Mouse (Mus musculus) liver, postnatal 0 days (tissue): ENCODE measurements around the gene Rgs12. TPM values are rescaled to one million over a fixed set of nuclear protein-coding genes. Genes with fewer than 3 reads are reported as not detected.

ENCODE experiments used
- ATAC-seq: fragments of 200-750 bp; cut with Nextera tagmentation; 2 replicates; pipeline ENCODE4 v1.8.0; 2017; ENCODE audit warnings: mild to moderate bottlenecking, moderate library complexity
- DNase-seq: peaks from one replicate; pipeline ENCODE4 v3.0.0-alpha.2; 2016
- H3K27ac ChIP-seq: fragments of 300-500 bp; sonication (generic); 2 replicates; pipeline ENCODE4 v1.5.1; 2014; ENCODE audit warnings: antibody characterized with exemption, moderate library complexity, mild to moderate bottlenecking, low read depth
- H3K27me3 ChIP-seq: fragments of 300-500 bp; sonication (generic); 2 replicates; pipeline ENCODE4 v1.6.1; 2014; ENCODE audit warnings: low read length, control low read depth, mixed read lengths; ENCODE audit not compliant: insufficient read depth
- H3K36me3 ChIP-seq: fragments of 300-500 bp; sonication (generic); replicated peaks from 2 replicates; pipeline ENCODE4 v1.6.1; 2014; ENCODE audit warnings: mild to moderate bottlenecking, control low read depth, low read length, moderate library complexity, mixed read lengths; ENCODE audit not compliant: insufficient read depth
- H3K4me1 ChIP-seq: fragments of 300-500 bp; sonication (generic); 2 replicates; pipeline ENCODE4 v1.6.1; 2014; ENCODE audit warnings: antibody characterized with exemption, mild to moderate bottlenecking, control low read depth; ENCODE audit not compliant: insufficient read depth
- H3K4me2 ChIP-seq: fragments of 300-500 bp; sonication (generic); 2 replicates; pipeline ENCODE4 v1.6.1; 2014; ENCODE audit warnings: low read depth, mild to moderate bottlenecking, low read length, moderate library complexity, mixed read lengths
- H3K4me3 ChIP-seq: fragments of 300-500 bp; sonication (generic); 2 replicates; pipeline ENCODE4 v1.5.1; 2014; ENCODE audit warnings: low read depth, low read length
- H3K9ac ChIP-seq: fragments of 300-500 bp; sonication (generic); replicated peaks from 2 replicates; pipeline ENCODE4 v1.6.1; 2014; ENCODE audit warnings: mild to moderate bottlenecking, moderate library complexity
- H3K9me3 ChIP-seq: fragments of 300-500 bp; sonication (generic); 2 replicates; pipeline ENCODE4 v1.6.1; 2016; ENCODE audit warnings: mild to moderate bottlenecking, control low read depth, low read length, mixed read lengths
- CTCF ChIP-seq: sonication (generic); IDR thresholded peaks from 2 replicates; pipeline ENCODE4 v1.5.1; 2016; ENCODE audit warnings: antibody characterized with exemption, low read depth
- EP300 ChIP-seq: IDR thresholded peaks from 2 replicates; pipeline ENCODE4 v1.6.1; 2016; ENCODE audit warnings: antibody characterized with exemption, low read depth, mild to moderate bottlenecking
- WGBS: fragments of 180-500 bp; shearing (Covaris S2); extraction: QIAGEN DNeasy Blood & Tissue Kit; methylation state at CpG from one replicate; pipeline ENCODE4 v1.1.7; 2014; ENCODE audit not compliant: insufficient replicate concordance; 5-methylcytosine and 5-hydroxymethylcytosine counted together
- polyA plus RNA-seq: library from polyadenylated mRNA; unstranded; fragments of >200 nt; fragmentation: Nextera tagmentation; extraction: Ambion mirVana; gene quantifications from 2 replicates; pipeline ENCODE4 v1.2.1, GENCODE M21; 2015

Rgs12 gene
- polyA plus RNA-seq, 1 experiment from 2014 or later: 7.3 TPM

- H3K27ac ChIP-seq: no peak overlapping the region
- H3K9ac ChIP-seq: no peak overlapping the region
- H3K4me1 ChIP-seq: peaks cover 6% of the 10 kb centered on the region; the same call in 1 of the 2 replicates
- no peaks in the 10 kb centered on the region for H3K9me3 ChIP-seq
- TF ChIP-seq EP300: no peak
- H3K4me2 ChIP-seq: no peak overlapping the region
- no peak overlapping the region for H3K4me3 ChIP-seq
- DNase-seq (no peak), ATAC-seq (no peak)
- WGBS: 84% methylated on average over 10 of the region's 10 CpGs
- no peaks in the 10 kb centered on the region for H3K27me3 ChIP-seq
- 0 out of 2 replicates have a peak, but pooled peaks cover 2% of the 10 kb centered on the region for H3K36me3 ChIP-seq
Measured at GRCm38 (mm10) chr5:34917234-34917655, 32.0 kb upstream of the Rgs12 start.

GRCm38 (mm10) chr5:34918785-34919184, 30.5 kb upstream of the Rgs12 start:
- 0 out of 2 replicates have a peak, but pooled peaks cover 6% of the 10 kb centered on the region for H3K36me3 ChIP-seq
- TF ChIP-seq EP300 (peak; percentile 86), CTCF (no peak)
- no peaks in the 10 kb centered on the region for H3K9me3 ChIP-seq
- no peak overlapping the region for H3K4me3 ChIP-seq
- 53% methylated on average over 3 of the region's 3 CpGs for WGBS
- H3K4me2 ChIP-seq: no peak overlapping the region
- ATAC-seq: peak; percentile 36
- peaks cover 15% of the 10 kb centered on the region for H3K4me1 ChIP-seq
- DNase-seq: no peak
- H3K27me3 ChIP-seq: no peaks in the 10 kb centered on the region
- peak overlapping the region; percentile 57; the same call in 1 of the 2 replicates for H3K27ac ChIP-seq
- peak overlapping the region; percentile 4; the same call in 1 of the 2 replicates for H3K9ac ChIP-seq

- Histone ChIP-seq H3K4me3 (no peak overlapping the region), H3K27me3 (no peaks in the 10 kb centered on the region), H3K36me3 (0 out of 2 replicates have a peak, but pooled peaks cover 8% of the 10 kb centered on the region), H3K9me3 (no peaks in the 10 kb centered on the region), H3K4me2 (no peak overlapping the region), H3K4me1 (peaks cover 28% of the 10 kb centered on the region), H3K27ac (no peak overlapping the region), H3K9ac (no peak overlapping the region)
- WGBS: 71% methylated on average over 6 of the region's 6 CpGs
- DNase-seq (no peak), ATAC-seq (no peak)
- TF ChIP-seq CTCF (no peak), EP300 (no peak)
Measured at GRCm38 (mm10) chr5:34922531-34922930, 26.7 kb upstream of the Rgs12 start.

GRCm38 (mm10) chr5:34923920-34924319, 25.3 kb upstream of the Rgs12 start:
- no peak overlapping the region for H3K9ac ChIP-seq
- TF ChIP-seq EP300: peak; percentile 94
- no peak for TF ChIP-seq CTCF
- H3K27ac ChIP-seq: peak overlapping the region; percentile 90

GRCm38 (mm10) chr5:34924519-34924918, 24.7 kb upstream of the Rgs12 start:
- WGBS: 60% methylated on average over 7 of the region's 7 CpGs
- peak overlapping the region; percentile 90 for H3K27ac ChIP-seq
- H3K27me3 ChIP-seq: no peaks in the 10 kb centered on the region
- ATAC-seq (peak; percentile 78), DNase-seq (peak; percentile 62)
- 0 out of 2 replicates have a peak, but pooled peaks cover 8% of the 10 kb centered on the region for H3K36me3 ChIP-seq
- H3K4me3 ChIP-seq: no peak overlapping the region
- no peak overlapping the region for H3K9ac ChIP-seq
- H3K4me1 ChIP-seq: peaks cover 29% of the 10 kb centered on the region
- peak overlapping the region; percentile 35 for H3K4me2 ChIP-seq
- no peaks in the 10 kb centered on the region for H3K9me3 ChIP-seq
- TF ChIP-seq EP300: peak; percentile 92
- no peak for TF ChIP-seq CTCF

More at GRCm38 (mm10) chr5:34923920-34924319, 25.3 kb upstream of the Rgs12 start:
- Histone ChIP-seq H3K4me3 (no peak overlapping the region), H3K4me2 (peak overlapping the region; percentile 35; the same call in 1 of the 2 replicates), H3K9me3 (no peaks in the 10 kb centered on the region), H3K4me1 (peaks cover 24% of the 10 kb centered on the region), H3K27me3 (no peaks in the 10 kb centered on the region), H3K36me3 (0 out of 2 replicates have a peak, but pooled peaks cover 8% of the 10 kb centered on the region)
- WGBS: 59% methylated on average over 4 of the region's 4 CpGs
- ATAC-seq (peak; percentile 95), DNase-seq (no peak)

GRCm38 (mm10) chr5:34927648-34928047, 21.6 kb upstream of the Rgs12 start:
- no peak for ATAC-seq
- no peak overlapping the region for H3K4me3 ChIP-seq

More at GRCm38 (mm10) chr5:34927648-34928047, 21.6 kb upstream of the Rgs12 start:
- H3K4me1 ChIP-seq: peaks cover 56% of the 10 kb centered on the region
- 90% methylated on average over 4 of the region's 4 CpGs for WGBS
- H3K36me3 ChIP-seq: 0 out of 2 replicates have a peak, but pooled peaks cover 6% of the 10 kb centered on the region
- no peak overlapping the region for H3K9ac ChIP-seq
- H3K27ac ChIP-seq: no peak overlapping the region
- H3K4me2 ChIP-seq: no peak overlapping the region
- no peaks in the 10 kb centered on the region for H3K27me3 ChIP-seq
- no peak for DNase-seq
- TF ChIP-seq EP300 (no peak), CTCF (no peak)
- no peaks in the 10 kb centered on the region for H3K9me3 ChIP-seq
